Mouse (Mus musculus) bone marrow macrophage, adult 2 months (primary cell): Measurements from ENCODE around the gene Hivep3.

Experiments
- CTCF ChIP-seq: IDR thresholded peaks from 2 replicates; pipeline ENCODE4 v1.5.1; 2012; ENCODE audit warnings: low read depth, mild to moderate bottlenecking, low read length, moderate library complexity
- POLR2A ChIP-seq: IDR thresholded peaks from 2 replicates; pipeline ENCODE4 v1.6.1; 2012; ENCODE audit warnings: mild to moderate bottlenecking, low read depth, low read length, borderline replicate concordance

DNA sequence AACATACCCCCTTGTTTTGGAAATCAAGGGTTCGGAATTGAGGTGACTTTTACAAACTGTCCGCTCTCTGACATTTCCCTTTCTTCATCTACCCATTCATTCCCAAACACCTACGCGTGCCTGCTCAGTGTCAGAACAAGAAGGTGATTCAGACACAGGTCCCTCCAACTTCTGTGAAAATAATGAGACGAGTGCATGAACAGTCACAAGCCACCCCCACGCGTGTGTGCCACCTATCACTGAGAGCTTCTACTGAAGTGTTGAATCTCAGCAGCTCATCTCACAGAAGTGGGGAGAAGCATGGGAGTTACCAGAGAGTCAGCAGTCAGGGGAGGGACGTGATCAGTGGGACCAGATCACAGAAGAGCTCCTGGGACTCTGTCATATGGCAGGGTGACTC lies 343.7 kb downstream of the Hivep3 start:
- no peak for TF ChIP-seq CTCF
- TF ChIP-seq POLR2A: no peak
